Mouse (Mus musculus): Measurements from ENCODE around the gene Ak3. TPM values are rescaled to one million over a fixed set of nuclear protein-coding genes. Genes with fewer than 3 reads are reported as not detected.

Gene Ak3
- total RNA-seq, 1 experiment = 13.8 TPM

DNA sequence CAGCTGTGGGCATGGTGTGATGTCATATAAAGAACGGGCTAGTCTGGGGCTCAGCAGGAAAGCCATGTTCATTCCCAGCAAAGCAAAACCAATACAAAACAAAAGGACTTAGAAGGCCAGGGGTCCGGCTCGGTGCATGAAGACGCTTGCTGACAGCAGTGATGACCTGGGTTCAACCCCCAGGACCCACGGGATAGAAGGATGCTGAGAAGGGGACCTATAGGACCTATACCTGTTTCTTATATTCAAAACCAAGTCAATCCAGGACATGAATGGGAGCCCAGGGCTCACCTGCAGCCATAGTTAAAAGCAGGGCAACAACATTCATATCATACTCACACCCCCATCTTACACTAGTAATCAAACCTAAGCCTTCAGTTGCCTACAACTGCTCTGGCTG is 15.2 kb upstream of the Ak3 start:
- TF ChIP-seq MAFK (IDR thresholded peaks at IDR 0.05; ENCODE audit: insufficient read depth, low read depth, low read length) (no peak), HCFC1 (IDR thresholded peaks at IDR 0.05; ENCODE audit: borderline replicate concordance, insufficient read depth, low read length) (no peak), ZC3H11A (IDR thresholded peaks at IDR 0.05; ENCODE audit: borderline replicate concordance, low read depth, low read length) (no peak), CHD2 (IDR thresholded peaks at IDR 0.05; ENCODE audit: low read depth, low read length) (no peak), ZNF384 (IDR thresholded peaks at IDR 0.05; ENCODE audit: low read depth, low read length) (no peak)
- in situ Hi-C loops (cut with MboI; ENCODE audit: low sequenced_read_pairs in 2 of 2, unreplicated experiment in 2 of 2) = loop anchor here in 1 of 2 experiments (10.0 to 25.0 kb wide), 2 partner anchors 276 to 292 kb away; no protein-coding TSS in a partner anchor
- no peak overlapping the region for H3K27ac ChIP-seq (ENCODE audit: insufficient read depth, low read depth, low read length, poor library complexity, severe bottlenecking)

DNA sequence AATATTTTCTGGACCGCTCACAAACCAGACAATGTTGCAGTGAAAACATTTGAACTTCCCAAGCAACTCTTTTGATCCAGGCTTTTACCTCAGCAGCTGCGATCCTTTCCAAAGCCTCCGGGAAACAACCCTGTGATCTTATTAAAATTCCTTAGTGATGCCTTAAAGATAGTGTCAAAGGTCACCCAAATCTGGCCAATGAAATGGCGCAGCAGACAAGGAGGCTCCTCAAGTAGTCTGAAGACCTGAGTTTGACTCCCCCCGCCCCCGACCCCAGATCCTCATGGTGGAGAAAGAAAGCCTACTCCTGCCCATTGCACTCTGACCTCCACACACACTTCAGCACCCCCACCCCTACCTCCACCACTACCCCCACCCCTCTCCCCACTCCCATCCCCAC is 12.5 kb upstream of the Ak3 start:
- no peak overlapping the region; the same call in 1 of the 2 replicates for H3K27ac ChIP-seq (ENCODE audit: insufficient read depth, low read depth, low read length, poor library complexity, severe bottlenecking)
- DNase-seq (ENCODE audit: low read depth, low spot score) = no peak
- no peak overlapping the region for H3K4me3 ChIP-seq (ENCODE audit: insufficient read depth in 1 of 2, low read depth in 1 of 2, low read length in 2 of 2, poor library complexity in 1 of 2, severe bottlenecking in 1 of 2)
- H3K36me3 ChIP-seq (ENCODE audit: control insufficient read depth, insufficient read depth, low read length, poor library complexity, severe bottlenecking) = no peaks in the 10 kb centered on the region
- H3K4me1 ChIP-seq (ENCODE audit: control insufficient read depth in 2 of 2, insufficient read depth in 2 of 2, low read length in 2 of 2, poor library complexity in 1 of 2) = peaks cover 6 to 11% of the 10 kb centered on the region in 2 experiments; a peak in 2 of 4 replicates
- TF ChIP-seq HCFC1 (IDR thresholded peaks at IDR 0.05; ENCODE audit: borderline replicate concordance, insufficient read depth, low read length) = no peak
- TF ChIP-seq ZC3H11A (IDR thresholded peaks at IDR 0.05; ENCODE audit: borderline replicate concordance, low read depth, low read length) = no peak
- no peak for TF ChIP-seq CHD2 (IDR thresholded peaks at IDR 0.05; ENCODE audit: low read depth, low read length)
- no peak for TF ChIP-seq ZNF384 (IDR thresholded peaks at IDR 0.05; ENCODE audit: low read depth, low read length)
- TF ChIP-seq MAFK (IDR thresholded peaks at IDR 0.05; ENCODE audit: insufficient read depth, low read depth, low read length) = no peak
- no peak overlapping the region for H3K9ac ChIP-seq (ENCODE audit: insufficient read depth, low read depth, low read length, poor library complexity, severe bottlenecking)
- H3K9me3 ChIP-seq (ENCODE audit: control insufficient read depth, insufficient read depth, low read depth, low read length) = no peaks in the 10 kb centered on the region
- in situ Hi-C loops (cut with MboI; ENCODE audit: low sequenced_read_pairs in 2 of 2, unreplicated experiment in 2 of 2) = loop anchor here in 1 of 2 experiments (10.0 to 25.0 kb wide), 2 partner anchors 273 to 295 kb away; no protein-coding TSS in a partner anchor

More for the DNA sequence above, 15.2 kb upstream of the Ak3 start:
- DNase-seq (ENCODE audit: low read depth, low spot score) = no peak
- Histone ChIP-seq H3K9me3 (ENCODE audit: control insufficient read depth, insufficient read depth, low read depth, low read length) (no peaks in the 10 kb centered on the region), H3K9ac (ENCODE audit: insufficient read depth, low read depth, low read length, poor library complexity, severe bottlenecking) (no peak overlapping the region), H3K36me3 (ENCODE audit: control insufficient read depth, insufficient read depth, low read length, poor library complexity, severe bottlenecking) (no peaks in the 10 kb centered on the region), H3K4me1 (ENCODE audit: control insufficient read depth in 2 of 2, insufficient read depth in 2 of 2, low read length in 2 of 2, poor library complexity in 1 of 2) (peaks cover 9 to 14% of the 10 kb centered on the region in 2 experiments; a peak in 3 of 4 replicates), H3K4me3 (ENCODE audit: insufficient read depth in 1 of 2, low read depth in 1 of 2, low read length in 2 of 2, poor library complexity in 1 of 2, severe bottlenecking in 1 of 2) (no peak overlapping the region)

DNA sequence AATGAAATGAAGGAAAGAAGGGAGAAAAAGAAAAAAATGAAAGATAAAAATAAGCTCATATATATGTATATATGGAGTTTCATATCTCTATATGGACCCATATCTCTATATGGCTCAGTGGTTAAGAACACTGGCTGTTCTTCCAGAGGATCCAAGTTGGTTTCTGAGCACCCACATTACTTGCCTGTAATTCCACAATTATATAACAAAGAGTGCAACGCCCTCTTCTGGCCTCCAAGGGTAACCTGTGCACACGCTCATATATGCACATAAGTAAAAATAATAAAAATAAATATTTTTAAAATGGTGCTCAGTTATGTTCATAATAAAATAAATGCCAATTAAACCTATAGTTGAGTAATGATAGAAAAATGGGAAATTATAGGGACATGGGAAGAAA is 11.9 kb upstream of the Ak3 start:
- H3K4me3 ChIP-seq (ENCODE audit: insufficient read depth in 1 of 2, low read depth in 1 of 2, low read length in 2 of 2, poor library complexity in 1 of 2, severe bottlenecking in 1 of 2) = no peak overlapping the region
- DNase-seq (ENCODE audit: low read depth, low spot score) = no peak
- no peaks in the 10 kb centered on the region for H3K36me3 ChIP-seq (ENCODE audit: control insufficient read depth, insufficient read depth, low read length, poor library complexity, severe bottlenecking)
- H3K9ac ChIP-seq (ENCODE audit: insufficient read depth, low read depth, low read length, poor library complexity, severe bottlenecking) = no peak overlapping the region
- no peaks in the 10 kb centered on the region for H3K9me3 ChIP-seq (ENCODE audit: control insufficient read depth, insufficient read depth, low read depth, low read length)
- TF ChIP-seq ZC3H11A (IDR thresholded peaks at IDR 0.05; ENCODE audit: borderline replicate concordance, low read depth, low read length) = no peak
- TF ChIP-seq MAFK (IDR thresholded peaks at IDR 0.05; ENCODE audit: insufficient read depth, low read depth, low read length) = no peak
- TF ChIP-seq CHD2 (IDR thresholded peaks at IDR 0.05; ENCODE audit: low read depth, low read length) = no peak
- no peak for TF ChIP-seq HCFC1 (IDR thresholded peaks at IDR 0.05; ENCODE audit: borderline replicate concordance, insufficient read depth, low read length)
- no peak for TF ChIP-seq ZNF384 (IDR thresholded peaks at IDR 0.05; ENCODE audit: low read depth, low read length)
- peaks cover 6 to 9% of the 10 kb centered on the region in 2 experiments; a peak in 2 of 4 replicates for H3K4me1 ChIP-seq (ENCODE audit: control insufficient read depth in 2 of 2, insufficient read depth in 2 of 2, low read length in 2 of 2, poor library complexity in 1 of 2)
- in situ Hi-C loops (cut with MboI; ENCODE audit: low sequenced_read_pairs in 2 of 2, unreplicated experiment in 2 of 2) = loop anchor here in 1 of 2 experiments (10.0 to 25.0 kb wide), 2 partner anchors 272 to 295 kb away; no protein-coding TSS in a partner anchor
- no peak overlapping the region for H3K27ac ChIP-seq (ENCODE audit: insufficient read depth, low read depth, low read length, poor library complexity, severe bottlenecking)

DNA sequence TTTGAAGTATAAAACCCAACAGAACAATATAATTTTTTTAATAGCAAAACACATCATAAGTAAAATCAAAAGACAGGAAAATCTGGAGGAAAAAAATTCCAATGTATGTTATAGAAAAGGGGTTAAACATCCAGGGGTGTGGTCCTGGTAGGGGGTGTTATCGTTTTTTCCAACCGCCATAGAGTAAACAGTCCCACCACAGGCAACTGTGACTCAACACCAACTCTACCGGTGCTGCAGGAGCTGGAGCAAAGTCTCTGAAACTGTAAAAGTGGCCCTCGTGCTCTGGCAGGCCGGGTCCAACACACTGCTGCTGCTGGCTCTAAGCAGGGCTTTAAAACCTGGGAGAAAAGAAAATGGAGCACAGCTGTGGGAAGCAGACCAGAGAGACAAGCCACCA is 11.0 kb upstream of the Ak3 start:
- in situ Hi-C loops (cut with MboI; ENCODE audit: low sequenced_read_pairs in 2 of 2, unreplicated experiment in 2 of 2) = loop anchor here in 1 of 2 experiments (25.0 kb wide), 1 partner anchor 271 kb away; no protein-coding TSS in a partner anchor
- Histone ChIP-seq H3K27ac (ENCODE audit: insufficient read depth, low read depth, low read length, poor library complexity, severe bottlenecking) (no peak overlapping the region), H3K9me3 (ENCODE audit: control insufficient read depth, insufficient read depth, low read depth, low read length) (no peaks in the 10 kb centered on the region), H3K4me3 (ENCODE audit: insufficient read depth in 1 of 2, low read depth in 1 of 2, low read length in 2 of 2, poor library complexity in 1 of 2, severe bottlenecking in 1 of 2) (no peak overlapping the region), H3K36me3 (ENCODE audit: control insufficient read depth, insufficient read depth, low read length, poor library complexity, severe bottlenecking) (no peaks in the 10 kb centered on the region), H3K4me1 (ENCODE audit: control insufficient read depth in 2 of 2, insufficient read depth in 2 of 2, low read length in 2 of 2, poor library complexity in 1 of 2) (peaks cover 0 to 9% of the 10 kb centered on the region in 2 experiments; a peak in 1 of 4 replicates), H3K9ac (ENCODE audit: insufficient read depth, low read depth, low read length, poor library complexity, severe bottlenecking) (no peak overlapping the region)
- TF ChIP-seq MAFK (IDR thresholded peaks at IDR 0.05; ENCODE audit: insufficient read depth, low read depth, low read length) (no peak), ZNF384 (IDR thresholded peaks at IDR 0.05; ENCODE audit: low read depth, low read length) (no peak), ZC3H11A (IDR thresholded peaks at IDR 0.05; ENCODE audit: borderline replicate concordance, low read depth, low read length) (no peak), CHD2 (IDR thresholded peaks at IDR 0.05; ENCODE audit: low read depth, low read length) (no peak), HCFC1 (IDR thresholded peaks at IDR 0.05; ENCODE audit: borderline replicate concordance, insufficient read depth, low read length) (no peak)
- no peak for DNase-seq (ENCODE audit: low read depth, low spot score)

Data from ES-E14 (cell line).